Mouse (Mus musculus) kidney, embryonic 14.5 days (tissue): ENCODE results near the gene Pbx1. TPM values are rescaled to one million over a fixed set of nuclear protein-coding genes. Genes with fewer than 3 reads are reported as not detected.

Experiments used
- ATAC-seq: fragments of 200-750 bp; cut with Nextera tagmentation; 2 replicates; pipeline ENCODE4 v1.8.0; 2017; ENCODE audit warnings: moderate number of reproducible peaks, mild to moderate bottlenecking, moderate TSS enrichment, moderate library complexity; ENCODE audit not compliant: low FRiP score, low TSS enrichment
- H3K27ac ChIP-seq: fragments of 300-500 bp; sonication (generic); 2 replicates; pipeline ENCODE4 v1.5.1; 2014; ENCODE audit warnings: low read depth, mild to moderate bottlenecking, low read length, moderate library complexity, mixed read lengths
- H3K27me3 ChIP-seq: fragments of 300-500 bp; sonication (generic); 2 replicates; pipeline ENCODE4 v1.6.1; 2014; ENCODE audit warnings: mild to moderate bottlenecking, low read length; ENCODE audit not compliant: control insufficient read depth, insufficient read depth
- H3K36me3 ChIP-seq: fragments of 300-500 bp; sonication (generic); 2 replicates; pipeline ENCODE4 v1.6.1; 2014; ENCODE audit warnings: low read length, mixed read lengths; ENCODE audit not compliant: control insufficient read depth, insufficient read depth
- H3K4me1 ChIP-seq: fragments of 300-500 bp; sonication (generic); 2 replicates; pipeline ENCODE4 v1.6.1; 2014; ENCODE audit warnings: low read length, mixed read lengths; ENCODE audit not compliant: control insufficient read depth, insufficient read depth
- H3K4me2 ChIP-seq: fragments of 300-500 bp; sonication (generic); replicated peaks from 2 replicates; pipeline ENCODE4 v1.6.1; 2014; ENCODE audit warnings: low read depth, mild to moderate bottlenecking, low read length
- H3K4me3 ChIP-seq: fragments of 300-500 bp; sonication (generic); 2 replicates; pipeline ENCODE4 v1.5.1; 2014; ENCODE audit warnings: mild to moderate bottlenecking, low read length
- H3K9ac ChIP-seq: fragments of 300-500 bp; sonication (generic); 2 replicates; pipeline ENCODE4 v1.6.1; 2014; ENCODE audit warnings: low read depth, mild to moderate bottlenecking, low read length, moderate library complexity
- H3K9me3 ChIP-seq: fragments of 300-500 bp; sonication (generic); 2 replicates; pipeline ENCODE4 v1.6.1; 2016; ENCODE audit warnings: low read length; ENCODE audit not compliant: control insufficient read depth
- whole genome bisulfite sequencing: fragments of 180-500 bp; shearing (Covaris S2); extraction: QIAGEN DNeasy Blood & Tissue Kit; methylation state at CpG from one replicate; pipeline ENCODE4 v1.1.7; 2014; 5-methylcytosine and 5-hydroxymethylcytosine counted together
- polyA plus RNA-seq: library from polyadenylated mRNA; unstranded; fragments of >200 nt; fragmentation: Nextera tagmentation; extraction: Ambion mirVana; gene quantifications from 2 replicates; pipeline ENCODE4 v1.2.1, GENCODE M21; 2014

Pbx1 gene
- polyA plus RNA-seq, 1 experiment from 2014 or later, result 107 TPM

- H3K9ac ChIP-seq, result no peak overlapping the region
- no peaks in the 10 kb centered on the region for H3K27me3 ChIP-seq
- H3K4me2 ChIP-seq, result no peak overlapping the region
- H3K4me3 ChIP-seq, result no peak overlapping the region
- H3K27ac ChIP-seq, result no peak overlapping the region
- no peaks in the 10 kb centered on the region for H3K9me3 ChIP-seq
- H3K4me1 ChIP-seq, result peaks cover 8% of the 10 kb centered on the region; the same call in 1 of the 2 replicates
- 84% methylated on average over 8 of the region's 8 CpGs for whole genome bisulfite sequencing
- no peaks in the 10 kb centered on the region; the same call in 1 of the 2 replicates for H3K36me3 ChIP-seq
- no peak for ATAC-seq
Measured at GRCm38 (mm10) chr1:168299181-168299580, 132.9 kb downstream of the Pbx1 start.

GRCm38 (mm10) chr1:168296290-168296689, 135.8 kb downstream of the Pbx1 start:
- Histone ChIP-seq H3K9me3 (no peaks in the 10 kb centered on the region), H3K36me3 (no peaks in the 10 kb centered on the region; the same call in 1 of the 2 replicates), H3K4me1 (peaks cover 19% of the 10 kb centered on the region), H3K27ac (no peak overlapping the region), H3K9ac (no peak overlapping the region), H3K27me3 (no peaks in the 10 kb centered on the region), H3K4me2 (no peak overlapping the region), H3K4me3 (no peak overlapping the region)
- WGBS, result 21% methylated on average over 2 of the region's 2 CpGs
- ATAC-seq, result no peak

- H3K27me3 ChIP-seq, result no peaks in the 10 kb centered on the region
- no peaks in the 10 kb centered on the region; the same call in 1 of the 2 replicates for H3K36me3 ChIP-seq
- H3K9ac ChIP-seq, result no peak overlapping the region
- H3K27ac ChIP-seq, result no peak overlapping the region
- 74% methylated on average over 4 of the region's 4 CpGs for WGBS
- no peak overlapping the region for H3K4me3 ChIP-seq
- no peak overlapping the region for H3K4me2 ChIP-seq
- peaks cover 21% of the 10 kb centered on the region for H3K4me1 ChIP-seq
- no peak for ATAC-seq
- H3K9me3 ChIP-seq, result no peaks in the 10 kb centered on the region
Measured at GRCm38 (mm10) chr1:168295782-168296181, 136.3 kb downstream of the Pbx1 start.

GRCm38 (mm10) chr1:168293673-168294072, 138.4 kb downstream of the Pbx1 start:
- H3K4me2 ChIP-seq, result no peak overlapping the region
- H3K27ac ChIP-seq, result no peak overlapping the region
- H3K36me3 ChIP-seq, result peaks cover 2% of the 10 kb centered on the region; the same call in 1 of the 2 replicates
- no peaks in the 10 kb centered on the region for H3K9me3 ChIP-seq
- H3K4me3 ChIP-seq, result no peak overlapping the region
- no peaks in the 10 kb centered on the region for H3K27me3 ChIP-seq
- no peak for ATAC-seq
- no peak overlapping the region for H3K9ac ChIP-seq
- H3K4me1 ChIP-seq, result peaks cover 36% of the 10 kb centered on the region
- 92% methylated on average over 1 of the region's 1 CpGs for WGBS

- H3K4me1 ChIP-seq, result peaks cover 44% of the 10 kb centered on the region
- no peaks in the 10 kb centered on the region for H3K27me3 ChIP-seq
Measured at GRCm38 (mm10) chr1:168292106-168292505, 140.0 kb downstream of the Pbx1 start.

GRCm38 (mm10) chr1:168291643-168292040, 140.4 kb downstream of the Pbx1 start:
- H3K4me2 ChIP-seq, result no peak overlapping the region
- no peak for ATAC-seq
- no peak overlapping the region for H3K9ac ChIP-seq
- H3K4me3 ChIP-seq, result no peak overlapping the region
- whole genome bisulfite sequencing, result 85% methylated on average over 6 of the region's 6 CpGs
- peaks cover 44% of the 10 kb centered on the region for H3K4me1 ChIP-seq
- no peaks in the 10 kb centered on the region for H3K27me3 ChIP-seq
- no peak overlapping the region for H3K27ac ChIP-seq
- H3K9me3 ChIP-seq, result no peaks in the 10 kb centered on the region
- H3K36me3 ChIP-seq, result peaks cover 2% of the 10 kb centered on the region; the same call in 1 of the 2 replicates

More at GRCm38 (mm10) chr1:168292106-168292505, 140.0 kb downstream of the Pbx1 start:
- Histone ChIP-seq H3K4me3 (no peak overlapping the region), H3K4me2 (no peak overlapping the region), H3K36me3 (peaks cover 2% of the 10 kb centered on the region; the same call in 1 of the 2 replicates), H3K9me3 (no peaks in the 10 kb centered on the region), H3K27ac (0 out of 2 replicates have a peak overlapping the region, but pooled peaks have one; percentile 24), H3K9ac (no peak overlapping the region)
- ATAC-seq, result no peak
- WGBS, result 56% methylated on average over 9 of the region's 9 CpGs

- Histone ChIP-seq H3K36me3 (peaks cover 2% of the 10 kb centered on the region; the same call in 1 of the 2 replicates), H3K27me3 (no peaks in the 10 kb centered on the region), H3K4me1 (peaks cover 44% of the 10 kb centered on the region), H3K4me3 (no peak overlapping the region), H3K27ac (no peak overlapping the region; the same call in 1 of the 2 replicates), H3K9me3 (no peaks in the 10 kb centered on the region), H3K4me2 (no peak overlapping the region), H3K9ac (no peak overlapping the region)
- peak; percentile 43; the same call in 1 of the 2 replicates for ATAC-seq
- WGBS, result 44% methylated on average over 11 of the region's 11 CpGs
Measured at GRCm38 (mm10) chr1:168291001-168291642, 140.9 kb downstream of the Pbx1 start.

GRCm38 (mm10) chr1:168290236-168290985, 141.7 kb downstream of the Pbx1 start:
- Histone ChIP-seq H3K27ac (no peak overlapping the region), H3K9me3 (no peaks in the 10 kb centered on the region), H3K9ac (no peak overlapping the region), H3K4me2 (no peak overlapping the region), H3K4me1 (peaks cover 44% of the 10 kb centered on the region), H3K27me3 (no peaks in the 10 kb centered on the region), H3K36me3 (peaks cover 2% of the 10 kb centered on the region; the same call in 1 of the 2 replicates), H3K4me3 (no peak overlapping the region)
- ATAC-seq, result no peak
- 60% methylated on average over 8 of the region's 8 CpGs for WGBS
